Mouse (Mus musculus): Measurements from ENCODE around the gene Olfr1431.
"Not testable (repeated sequence)": the region's sequence is repeated elsewhere in the genome, so short reads cannot be mapped to it uniquely, and the experiment has no call there.

Olfr1431 gene

GRCm38 (mm10) chr19:12200334-12200733 lies at the start of gene Olfr1431:
Gene Olfr1431 (plus strand): TSS chr19:12200634.
- in situ Hi-C loops (cut with MseI, MboI) = no loop called here

GRCm38 (mm10) chr19:12170062-12170599 lies 30.3 kb upstream of the Olfr1431 start, which contains the start of gene Olfr1555-ps1:
Gene Olfr1555-ps1 (minus strand): TSS chr19:12170112.
- in situ Hi-C loops (cut with MseI, MboI) = not testable (repeated sequence)

DNA sequence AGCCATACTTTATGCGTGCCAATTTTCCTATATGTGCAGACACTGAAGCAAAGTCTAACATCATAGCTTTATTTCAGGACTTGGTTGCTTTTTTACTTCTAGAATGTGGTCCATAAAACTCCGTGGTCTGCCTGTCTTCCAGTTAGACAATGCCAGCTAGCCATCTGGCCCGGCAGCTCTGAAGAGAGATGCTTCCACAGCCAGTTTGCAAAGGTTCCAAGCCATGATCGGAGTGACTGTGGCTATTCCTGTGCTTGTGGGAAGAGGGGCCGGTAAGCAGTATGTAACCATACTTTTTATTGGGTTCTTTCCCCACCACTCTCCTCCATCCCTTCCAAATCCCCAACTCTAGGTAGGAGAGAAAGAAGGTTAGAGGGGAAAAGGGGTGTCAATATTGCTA lies 25.0 kb upstream of the Olfr1431 start:
- in situ Hi-C loops (cut with MseI, MboI) = not testable (repeated sequence)

DNA sequence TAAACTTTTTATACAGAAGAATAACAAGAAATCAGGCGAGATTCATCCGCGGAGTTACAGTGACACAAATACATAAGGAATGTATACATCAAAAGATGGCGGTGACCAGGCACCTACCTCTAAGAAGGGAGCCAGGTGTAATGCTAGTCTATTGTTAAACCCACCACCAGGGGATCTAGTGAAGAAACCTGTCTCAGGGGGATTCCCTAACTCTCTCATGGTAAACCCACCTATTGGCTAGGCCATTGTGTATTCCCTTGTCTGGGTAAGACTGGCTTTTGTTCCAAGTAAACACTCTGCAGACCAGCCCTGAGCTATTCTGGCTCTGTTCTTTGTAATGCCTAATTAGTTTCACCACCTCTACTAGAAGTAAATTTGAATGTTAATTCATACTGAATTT lies 1.4 kb upstream of the Olfr1431 start:
- in situ Hi-C loops (cut with MseI, MboI) = not testable (repeated sequence)

GRCm38 (mm10) chr19:12232496-12232895 lies 32.1 kb downstream of the Olfr1431 start, which contains the start of gene Olfr1432:
Gene Olfr1432 (minus strand): TSS chr19:12232596.
- in situ Hi-C loops (cut with MseI, MboI) = not testable (repeated sequence)

- in situ Hi-C loops (cut with MseI, MboI) = no loop called here
Measured at GRCm38 (mm10) chr19:12241559-12241958, 41.1 kb downstream of the Olfr1431 start, which contains the start of gene Olfr262. Gene Olfr262 (minus strand): TSS chr19:12241659.

DNA sequence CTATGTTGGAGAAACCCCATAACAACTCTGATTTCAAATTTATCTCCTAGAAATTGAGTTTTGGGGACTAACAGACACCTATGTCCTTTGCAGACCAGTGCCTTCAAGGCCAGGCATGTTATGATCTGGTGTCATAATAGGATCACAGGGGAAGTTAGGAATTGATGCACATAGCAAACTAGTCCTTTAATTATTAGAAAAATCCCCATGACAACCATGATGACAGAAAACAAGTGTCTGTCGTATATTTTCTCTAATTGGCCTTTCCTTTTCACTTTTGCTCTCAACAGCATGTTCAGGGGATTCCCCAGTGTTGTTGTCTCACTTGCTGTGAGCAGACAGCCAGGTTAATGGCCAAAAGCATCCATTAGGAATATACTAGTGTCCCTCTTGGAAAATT lies 60.3 kb downstream of the Olfr1431 start, which contains the start of gene Olfr235:
Olfr235 (plus strand) TSS at position 301 of the 400 bp plus-strand sequence.
- in situ Hi-C loops (cut with MseI, MboI) = no loop called here

All from mouse trophoblast stem cell (cell line).